ENCODE assay signal across 12 mouse cellular contexts in the genomic region with DNA sequence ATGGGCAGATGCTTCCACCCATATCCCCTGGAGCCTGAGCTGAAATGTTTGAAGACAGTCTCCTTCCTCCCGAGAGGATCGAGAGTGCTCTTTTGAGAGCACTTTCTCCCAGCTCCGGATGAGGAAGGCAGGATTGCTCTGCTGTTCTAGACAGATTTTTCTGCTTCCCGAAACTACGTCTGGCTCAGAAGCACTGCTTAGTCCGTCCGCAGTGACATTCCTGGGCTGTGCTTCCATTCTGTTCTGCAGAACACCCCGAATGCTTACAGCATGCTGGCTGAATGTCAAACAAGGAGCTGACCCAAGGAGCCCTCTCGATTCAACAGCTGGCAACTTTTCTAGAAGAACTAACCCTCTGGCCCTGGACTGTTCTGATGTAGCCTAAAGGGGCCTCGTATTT. TPM values are rescaled to one million over a fixed set of nuclear protein-coding genes. Genes with fewer than 3 reads are reported as not detected.
DNase-seq lines count a peak whose midpoint lies in the region; ATAC-seq and TF ChIP-seq lines count a peak whose summit lies in the region.
"Had no signal": no experiment of that assay in that cellular context is flagged by ENCODE, and none has a peak within 500 bp of the region (broad histone marks: within the 10 kb centered on the region; RNA-seq: fewer than 3 reads in every experiment).

No protein-coding gene starts in this region.

- TF ChIP-seq POLR2A in CH12.LX (IDR thresholded peaks at IDR 0.05; ENCODE audit: low read depth, low read length), result no peak

- H3K9ac ChIP-seq in CH12.LX (ENCODE audit: insufficient read depth, low read depth), result no peak overlapping the region
- no peak overlapping the region; the same call in 1 of the 2 replicates for H3K9ac ChIP-seq in liver, embryonic 12.5 days

- H3K4me2 ChIP-seq in CH12.LX (ENCODE audit: insufficient read depth, low read depth, poor library complexity, severe bottlenecking), result no peak overlapping the region
- H3K4me2 ChIP-seq in liver, embryonic 12.5 days, result no peak overlapping the region

- dilution Hi-C loops in CH12.LX (cut with MboI; ENCODE audit: extremely low pct_ligation_motif_present, extremely low pct_unique_long_range_greater_than_20kb, low sequenced_read_pairs), result no loop called here

- H3K36me3 ChIP-seq in CH12.LX (replicated peaks in 1 of 2; ENCODE audit: control insufficient read depth in 1 of 2, insufficient read depth in 1 of 2, low read length in 1 of 2), result no peaks in the 10 kb centered on the region
- H3K36me3 ChIP-seq in liver, embryonic 12.5 days, result no peaks in the 10 kb centered on the region

- in situ Hi-C loops in CH12.LX (cut with MboI; ENCODE audit: low pct_ligation_motif_present, low pct_unique_long_range_greater_than_20kb, low sequenced_read_pairs), result loop anchor here (5.0 kb wide), 1 partner anchor 53 kb away; no protein-coding TSS in a partner anchor

- no peak overlapping the region for H3K4me3 ChIP-seq in CH12.LX (replicated peaks in 1 of 3; ENCODE audit: low read depth in 2 of 3, low read length in 2 of 3, poor library complexity in 1 of 3)
- no peak overlapping the region for H3K4me3 ChIP-seq in brown adipose tissue, adult 24 weeks (ENCODE audit: insufficient read depth, low read depth, low read length)
- H3K4me3 ChIP-seq in liver, embryonic 12.5 days, result no peak overlapping the region
- H3K4me3 ChIP-seq: erythroblast, embryonic 14.5 days; myocyte had no signal

- TF ChIP-seq EP300 in CH12.LX (IDR thresholded peaks at IDR 0.05; ENCODE audit: low read length), result no peak

- H3K79me2 ChIP-seq in CH12.LX (replicated peaks; ENCODE audit: control insufficient read depth, extremely low read depth, insufficient read depth, poor library complexity, severe bottlenecking), result no peaks in the 10 kb centered on the region

- no peaks in the 10 kb centered on the region for H3K9me3 ChIP-seq in CH12.LX (replicated peaks; ENCODE audit: low read length)
- H3K9me3 ChIP-seq in liver, embryonic 12.5 days (replicated peaks), result no peaks in the 10 kb centered on the region

- TF ChIP-seq CTCF in CH12.LX (conservative IDR thresholded peaks at IDR 0.05 in 1 of 2, IDR thresholded peaks at IDR 0.05 in 1 of 2; ENCODE audit: low read depth in 2 of 2, low read length in 2 of 2), result no peak

- H3K4me1 ChIP-seq in CH12.LX (ENCODE audit: control insufficient read depth in 1 of 2, insufficient read depth in 2 of 2), result peaks cover 13 to 57% of the 10 kb centered on the region in 2 experiments
- peaks cover 6% of the 10 kb centered on the region; the same call in 1 of the 2 replicates for H3K4me1 ChIP-seq in brown adipose tissue, adult 24 weeks (ENCODE audit: control insufficient read depth, insufficient read depth, insufficient read length, low read length)
- H3K4me1 ChIP-seq in liver, embryonic 12.5 days, result peaks cover 18% of the 10 kb centered on the region

- no peaks in the 10 kb centered on the region for H3K27me3 ChIP-seq in CH12.LX (replicated peaks)
- peaks cover 8% of the 10 kb centered on the region for H3K27me3 ChIP-seq in liver, embryonic 12.5 days (replicated peaks)

- ATAC-seq in liver, embryonic 12.5 days, result no peak
- ATAC-seq in monocyte, adult 5-6 weeks (replicated peaks; ENCODE audit: insufficient number of reproducible peaks, low FRiP score, low TSS enrichment, poor library complexity, severe bottlenecking), result no peak

- no peak for TF ChIP-seq RAD21 in CH12.LX (IDR thresholded peaks at IDR 0.05; ENCODE audit: low read depth, low read length)

- peak; percentile 36 for DNase-seq in kidney, postnatal 10 days
- DNase-seq in kidney, adult 9 months, result no peak
- no peak for DNase-seq in CH12.LX (ENCODE audit: extremely low read depth)
- no peak for DNase-seq in urinary bladder, postnatal 25 days (ENCODE audit: low spot score)
- no peak for DNase-seq in urinary bladder, postnatal 4 days (ENCODE audit: low spot score in 2 of 2)
- DNase-seq: cerebellum, postnatal 36 days; gastrocnemius, postnatal 14 days had no signal

- H3K27ac ChIP-seq in CH12.LX (ENCODE audit: insufficient read depth, low read depth), result peak overlapping the region; percentile 11; the same call in 1 of the 2 replicates
- H3K27ac ChIP-seq in brown adipose tissue, adult 24 weeks (replicated peaks; ENCODE audit: low read depth, low read length), result peak overlapping the region; percentile 74
- peak overlapping the region; percentile 61 for H3K27ac ChIP-seq in liver, embryonic 12.5 days

- 58% methylated on average over 10 of the region's 10 CpGs for WGBS in liver, embryonic 12.5 days (ENCODE audit: insufficient replicate concordance)

TF ChIP-seq in CH12.LX, 34 proteins besides CTCF, POLR2A, EP300 and RAD21:
- TF ChIP-seq IRF4 (IDR thresholded peaks at IDR 0.05; ENCODE audit: low read depth, low read length) (no peak), KAT2A (IDR thresholded peaks at IDR 0.05; ENCODE audit: insufficient replicate concordance, low read length) (no peak), POLR2AphosphoS2 (IDR thresholded peaks at IDR 0.05; ENCODE audit: low read depth, low read length) (no peak), USF2 (conservative IDR thresholded peaks at IDR 0.05; ENCODE audit: low read depth, low read length) (no peak), ZNF384 (IDR thresholded peaks at IDR 0.05; ENCODE audit: low read depth, low read length) (no peak), NRF1 (IDR thresholded peaks at IDR 0.05; ENCODE audit: low read depth, low read length) (no peak), ZMIZ1 (IDR thresholded peaks at IDR 0.05; ENCODE audit: low read depth, low read length) (no peak), ZKSCAN1 (IDR thresholded peaks at IDR 0.05; ENCODE audit: borderline replicate concordance, low read depth, low read length) (no peak), MXI1 (IDR thresholded peaks at IDR 0.05; ENCODE audit: low read depth, low read length) (no peak), USF1 (IDR thresholded peaks at IDR 0.05; ENCODE audit: low read depth, low read length) (no peak), RCOR1 (conservative IDR thresholded peaks at IDR 0.05; ENCODE audit: low read depth, low read length) (no peak), MAZ (IDR thresholded peaks at IDR 0.05; ENCODE audit: low read depth, low read length) (no peak)

RNA-seq across cellular contexts. Expression of gene Lgmn, which starts 10.8 kb away (rescaled TPM):
- total RNA-seq in CH12.LX (2012; rRNA removed) (34.6 and 38.5 TPM in 2 replicates), CH12.LX (2014; rRNA removed) (39.1 and 42.6 TPM in 2 replicates)
- polyA plus RNA-seq in CH12.LX (2012; ENCODE audit: insufficient read length, low read depth), result 41.0 and 49.9 TPM in 2 replicates
- polyA plus RNA-seq in brown adipose tissue, adult 24 weeks (2012; ENCODE audit: insufficient read depth, insufficient read length, missing spikeins), result 48.1 and 50.2 TPM in 2 replicates
- 47.2 and 49.9 TPM in 2 replicates for polyA plus RNA-seq in liver, embryonic 12.5 days (2016; fragmentation: Nextera tagmentation; extraction: Ambion mirVana)
- total RNA-seq in monocyte, adult 5-6 weeks (2017), result 99.2 to 194 TPM (median 145 TPM) in 3 replicates

RNA-seq across cellular contexts. Expression of gene Golga5, which starts 18.5 kb away (rescaled TPM):
- total RNA-seq in CH12.LX (2012; rRNA removed), result 29.5 and 30.6 TPM in 2 replicates
- 35.5 and 35.9 TPM in 2 replicates for total RNA-seq in CH12.LX (2014; rRNA removed)
- polyA plus RNA-seq in CH12.LX (2012; ENCODE audit: insufficient read length, low read depth), result 35.7 and 36.6 TPM in 2 replicates
- 15.2 and 15.6 TPM in 2 replicates for polyA plus RNA-seq in brown adipose tissue, adult 24 weeks (2012; ENCODE audit: insufficient read depth, insufficient read length, missing spikeins)
- polyA plus RNA-seq in liver, embryonic 12.5 days (2016; fragmentation: Nextera tagmentation; extraction: Ambion mirVana), result 18.5 and 19.5 TPM in 2 replicates
- 57.5 to 95.6 TPM (median 78.2 TPM) in 3 replicates for total RNA-seq in monocyte, adult 5-6 weeks (2017)

Comparison
In these comparisons a context has a peak if more than half of its experiments do, and no peak if none do; other contexts are left out.
1. H3K27ac ChIP-seq: peak in every context shown above with its lines; median percentile 74 in brown adipose tissue, adult 24 weeks; 61 in liver, embryonic 12.5 days; 11 in CH12.LX.